Mouse (Mus musculus): ENCODE data around the gene Lima1.
"Not testable (repeated sequence)": the region's sequence is repeated elsewhere in the genome, so short reads cannot be mapped to it uniquely, and the experiment has no call there.

The Lima1 gene

GRCm38 (mm10) chr15:99875334-99875869, at the start of gene Lima1:
Gene Lima1, minus strand, starts transcription at chr15:99875456.
- peak; percentile 92 for DNase-seq

- DNase-seq = no peak
Observed at GRCm38 (mm10) chr15:99919601-99920158, 44.4 kb upstream of the Lima1 start.

- DNase-seq = no peak
Observed at GRCm38 (mm10) chr15:99917264-99917663, 42.0 kb upstream of the Lima1 start.

GRCm38 (mm10) chr15:99914613-99915012, 39.4 kb upstream of the Lima1 start:
- no peak for DNase-seq

GRCm38 (mm10) chr15:99911785-99912184, 36.5 kb upstream of the Lima1 start:
- no peak for DNase-seq

DNA sequence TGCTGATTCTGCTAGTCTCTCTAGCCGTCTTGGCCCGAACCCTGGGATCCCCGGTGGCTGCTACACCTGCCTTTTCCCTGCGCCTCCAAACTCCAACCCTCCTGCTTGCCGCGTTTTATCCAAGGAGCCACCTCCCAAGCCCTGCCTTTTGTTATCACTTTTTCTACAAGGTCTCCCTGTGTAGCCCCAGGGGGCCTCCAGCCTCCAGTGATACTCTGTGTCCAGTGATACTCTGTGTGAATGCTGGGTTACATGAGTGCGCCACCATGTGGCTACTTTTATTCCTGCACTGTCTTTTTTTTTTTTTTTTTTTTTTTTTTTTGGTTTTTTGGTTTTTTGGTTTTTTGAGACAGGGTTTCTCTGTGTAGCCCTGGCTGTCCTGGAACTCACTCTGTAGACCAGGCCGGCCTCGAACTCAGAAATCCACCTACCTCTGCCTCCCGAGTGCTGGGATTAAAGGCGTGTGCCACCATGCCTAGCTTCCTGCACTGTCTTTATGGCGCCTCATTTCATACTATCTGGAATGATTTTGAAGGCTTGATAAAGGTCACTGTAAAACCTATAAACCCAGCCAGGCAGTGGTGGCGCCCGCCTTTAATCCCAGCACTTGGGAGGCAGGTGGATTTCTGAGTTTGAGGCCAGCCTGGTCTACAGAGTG, 34.2 kb upstream of the Lima1 start:
- DNase-seq = peak; percentile 47

DNA sequence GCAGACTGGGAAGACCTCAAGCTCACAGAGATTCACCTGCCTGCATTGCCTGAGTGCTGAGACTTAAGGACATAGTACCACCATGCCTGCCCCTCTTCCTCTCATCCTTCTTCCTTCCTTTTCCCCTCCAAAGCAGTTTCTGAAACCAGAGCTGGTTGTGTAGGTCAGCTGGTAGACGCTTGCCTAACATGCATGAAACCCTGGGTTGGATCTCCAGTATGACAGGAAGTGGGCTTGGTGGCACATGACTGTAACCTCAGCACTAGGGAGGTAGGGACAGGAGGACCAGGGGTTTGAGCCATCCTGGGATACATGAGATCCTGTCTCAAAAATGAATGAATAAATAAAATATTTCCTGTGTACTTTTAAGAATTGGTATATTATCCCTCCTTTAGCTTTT, 32.3 kb upstream of the Lima1 start:
- DNase-seq = no peak

DNA sequence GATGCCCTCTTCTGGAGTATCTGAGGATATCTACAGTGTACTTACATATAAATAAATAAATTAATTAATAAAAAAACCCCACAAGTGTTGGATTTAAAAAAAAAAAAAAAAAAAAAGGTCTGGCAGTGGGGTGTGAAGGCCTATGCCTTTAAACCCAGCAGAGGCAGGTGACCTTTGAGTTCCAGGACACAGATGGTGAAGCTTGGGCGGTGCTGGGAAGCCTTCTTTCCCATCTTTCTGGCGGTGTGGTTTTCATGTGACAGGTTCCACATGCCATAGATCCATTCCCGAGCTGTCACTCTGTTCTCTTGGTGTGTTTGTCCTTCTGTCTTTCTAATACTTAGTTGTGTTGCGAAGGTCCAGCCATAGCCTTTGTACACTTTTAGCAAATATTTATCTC, 31.8 kb upstream of the Lima1 start:
- DNase-seq = no peak

- DNase-seq = no peak
Observed at GRCm38 (mm10) chr15:99904841-99905240, 29.6 kb upstream of the Lima1 start.

- peak; percentile 25 for DNase-seq
Observed at GRCm38 (mm10) chr15:99904333-99904732, 29.1 kb upstream of the Lima1 start.

GRCm38 (mm10) chr15:99903227-99903626, 28.0 kb upstream of the Lima1 start:
- DNase-seq = no peak

DNA sequence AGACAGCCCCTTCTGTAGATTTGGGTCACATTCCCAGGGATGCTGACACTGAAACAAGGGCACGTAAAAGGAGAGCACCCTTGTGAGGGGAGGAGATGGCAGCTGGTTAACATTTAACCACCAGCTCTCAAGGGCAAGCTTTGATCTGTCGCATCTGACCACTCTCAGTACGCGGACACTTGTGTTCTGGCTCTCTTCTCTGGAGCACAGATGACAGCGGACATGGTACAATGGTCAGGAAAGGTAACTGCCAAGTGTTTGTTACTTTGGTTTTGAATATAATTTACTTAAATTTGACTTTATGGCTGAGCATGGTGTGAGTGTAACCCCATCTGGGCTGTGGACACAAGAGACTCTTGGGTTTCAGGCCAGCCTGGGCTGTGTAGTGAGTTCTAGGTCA, 27.5 kb upstream of the Lima1 start:
- no peak for DNase-seq

GRCm38 (mm10) chr15:99896621-99897020, 21.4 kb upstream of the Lima1 start:
- no peak for DNase-seq

DNA sequence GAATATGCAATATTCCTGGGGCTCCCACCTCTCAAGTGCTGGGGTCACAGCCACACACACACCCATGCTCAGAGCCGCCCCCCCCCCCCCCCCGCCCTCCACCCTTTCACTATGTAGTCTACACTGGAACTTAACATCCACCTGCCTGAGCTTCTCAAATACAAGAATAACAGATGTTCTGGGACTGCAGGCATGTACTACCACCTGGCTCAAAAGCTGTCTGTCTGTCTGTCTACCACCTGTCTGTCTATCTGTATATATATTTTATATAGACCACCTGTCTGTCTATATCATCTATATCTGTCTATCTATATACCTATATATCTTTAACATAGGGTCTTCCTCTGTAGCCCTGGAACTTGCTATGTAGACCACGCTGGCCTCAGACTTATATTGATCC, 16.1 kb upstream of the Lima1 start:
- no peak for DNase-seq

GRCm38 (mm10) chr15:99890412-99891236, 15.4 kb upstream of the Lima1 start:
- peak; percentile 22 for DNase-seq

DNA sequence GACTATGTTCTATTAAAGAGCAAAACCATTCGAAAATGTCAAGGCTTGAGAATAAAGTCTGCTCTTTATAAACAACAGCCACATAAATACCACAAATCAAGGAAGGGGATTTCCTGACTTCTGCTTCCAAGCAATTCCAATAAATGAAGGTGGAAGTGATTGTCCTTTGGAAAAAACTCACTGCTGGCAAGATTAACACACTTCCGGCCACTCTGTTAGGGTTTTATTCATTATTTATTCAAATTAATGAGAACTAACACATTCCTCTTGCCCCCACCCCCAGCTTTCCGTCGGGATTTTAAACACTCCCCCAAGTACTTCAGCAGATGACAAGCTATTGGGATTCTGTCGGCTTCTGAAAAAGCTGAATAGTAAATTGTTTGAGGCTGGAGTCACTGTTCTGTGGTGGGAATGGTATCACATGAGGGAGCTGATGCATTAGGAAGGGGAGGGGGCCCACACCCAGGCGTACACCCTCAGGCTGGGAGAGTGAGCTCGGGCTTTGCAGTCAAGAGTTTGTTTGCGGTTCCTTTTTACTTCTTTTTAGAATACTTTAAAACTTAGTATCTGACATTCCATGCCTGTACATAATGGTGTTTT, 14.1 kb upstream of the Lima1 start:
- DNase-seq = no peak

DNA sequence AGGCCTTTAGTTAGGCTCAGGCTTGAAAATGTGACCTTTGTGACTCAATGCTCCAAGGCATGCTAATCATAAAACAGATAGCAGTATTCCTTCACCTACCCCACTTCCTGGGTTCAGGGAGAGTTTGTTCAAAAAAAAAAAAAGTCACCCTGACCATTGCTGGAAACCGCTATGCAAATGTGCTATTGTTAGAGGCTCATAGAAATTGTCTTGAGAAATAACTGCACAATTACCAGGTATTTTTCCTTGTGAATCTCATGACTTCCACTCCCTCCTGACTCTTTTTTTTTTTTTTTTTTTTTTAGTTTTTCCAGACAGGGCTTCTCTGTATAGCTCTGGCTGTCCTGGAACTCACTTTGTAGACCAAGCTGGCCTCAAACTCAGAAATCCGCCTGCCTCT, 11.9 kb upstream of the Lima1 start:
- not testable (repeated sequence) for DNase-seq

- no peak for DNase-seq
Observed at GRCm38 (mm10) chr15:99884038-99884437, 8.8 kb upstream of the Lima1 start.

GRCm38 (mm10) chr15:99878541-99878940, 3.3 kb upstream of the Lima1 start:
- DNase-seq = no peak

GRCm38 (mm10) chr15:99874612-99875333, 483 bp downstream of the Lima1 start:
- no peak for DNase-seq

- DNase-seq = no peak
Observed at GRCm38 (mm10) chr15:99872543-99872942, 2.7 kb downstream of the Lima1 start.

GRCm38 (mm10) chr15:99867654-99868053, 7.6 kb downstream of the Lima1 start:
- no peak for DNase-seq

All from thymus, postnatal 4 days (tissue).